Mouse (Mus musculus) stomach, postnatal 0 days (tissue): ENCODE data around the gene Gm10717.
"Not testable (repeated sequence)": the region's sequence is repeated elsewhere in the genome, so short reads cannot be mapped to it uniquely, and the experiment has no call there.

ENCODE experiments used
- CTCF ChIP-seq: IDR thresholded peaks from 2 replicates; pipeline ENCODE4 v1.5.1; 2016; ENCODE audit warnings: antibody characterized with exemption, low read depth, mild to moderate bottlenecking, moderate library complexity
- EP300 ChIP-seq: optimal IDR thresholded peaks from 2 replicates; pipeline ENCODE3; 2016; ENCODE audit warnings: antibody characterized with exemption

DNA sequence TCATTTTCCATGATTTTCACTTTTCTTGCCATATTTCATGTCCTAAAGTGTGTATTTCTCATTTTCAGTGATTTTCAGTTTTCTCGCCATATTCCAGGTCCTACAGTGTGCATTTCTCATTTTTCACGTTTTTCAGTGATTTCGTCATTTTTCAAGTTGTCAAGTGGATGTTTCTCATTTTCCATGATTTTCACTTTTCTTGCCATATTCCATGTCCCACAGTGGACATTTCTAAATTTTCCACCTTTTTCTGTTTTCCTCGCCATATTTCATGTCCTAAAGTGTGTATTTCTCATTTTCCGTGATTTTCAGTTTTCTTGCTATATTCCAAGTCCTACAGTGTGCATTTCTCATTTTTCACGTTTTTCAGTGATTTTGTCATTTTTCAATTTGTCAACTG is 9.3 kb upstream of the Gm10717 start:
- not testable (repeated sequence) for TF ChIP-seq CTCF, EP300
